Mouse (Mus musculus): ENCODE results near the gene Adk. TPM values are rescaled to one million over a fixed set of nuclear protein-coding genes. Genes with fewer than 3 reads are reported as not detected.

Adk gene
- total and polyA plus RNA-seq, 3 experiments, result 104 to 253 (median 212) TPM

GRCm38 (mm10) chr14:21096689-21097088, 44.3 kb downstream of the Adk start:
- Histone ChIP-seq H3K36me3 (ENCODE audit: control insufficient read depth, insufficient read depth, low read length) (peaks cover 2% of the 10 kb centered on the region), H3K27ac (no peak overlapping the region), H3K79me2 (replicated peaks; ENCODE audit: control insufficient read depth, insufficient read depth, low read length) (no peaks in the 10 kb centered on the region), H3K4me1 (ENCODE audit: control insufficient read depth, insufficient read depth, low read length) (peaks cover 3% of the 10 kb centered on the region), H3K27me3 (ENCODE audit: control insufficient read depth, insufficient read depth, low read length) (no peaks in the 10 kb centered on the region), H3K9ac (ENCODE audit: low read depth, low read length) (no peak overlapping the region), H3K4me3 (no peak overlapping the region)
- TF ChIP-seq POLR2A (IDR thresholded peaks at IDR 0.05; ENCODE audit: insufficient read depth, low read depth, low read length) (no peak), EP300 (IDR thresholded peaks at IDR 0.05; ENCODE audit: insufficient read depth, low read depth, low read length) (no peak), CTCF (IDR thresholded peaks at IDR 0.05) (no peak)
- DNase-seq, result no peak
- WGBS, result 64% methylated on average over 4 of the region's 4 CpGs
- intact Hi-C loops (cut with DNase I), result no loop called here

GRCm38 (mm10) chr14:21099371-21099770, 47.0 kb downstream of the Adk start:
- no peak for DNase-seq
- Histone ChIP-seq H3K27ac (no peak overlapping the region), H3K4me3 (no peak overlapping the region), H3K27me3 (ENCODE audit: control insufficient read depth, insufficient read depth, low read length) (no peaks in the 10 kb centered on the region), H3K4me1 (ENCODE audit: control insufficient read depth, insufficient read depth, low read length) (peaks cover 3% of the 10 kb centered on the region), H3K79me2 (replicated peaks; ENCODE audit: control insufficient read depth, insufficient read depth, low read length) (no peaks in the 10 kb centered on the region), H3K36me3 (ENCODE audit: control insufficient read depth, insufficient read depth, low read length) (peaks cover 2% of the 10 kb centered on the region), H3K9ac (ENCODE audit: low read depth, low read length) (no peak overlapping the region)
- intact Hi-C loops (cut with DNase I), result no loop called here
- no peak for TF ChIP-seq CTCF (IDR thresholded peaks at IDR 0.05)
- no peak for TF ChIP-seq POLR2A (IDR thresholded peaks at IDR 0.05; ENCODE audit: insufficient read depth, low read depth, low read length)
- TF ChIP-seq EP300 (IDR thresholded peaks at IDR 0.05; ENCODE audit: insufficient read depth, low read depth, low read length), result no peak
- 40% methylated on average over 7 of the region's 7 CpGs for WGBS

GRCm38 (mm10) chr14:21100876-21101275, 48.5 kb downstream of the Adk start:
- peaks cover 2% of the 10 kb centered on the region for H3K36me3 ChIP-seq (ENCODE audit: control insufficient read depth, insufficient read depth, low read length)
- 57% methylated on average over 2 of the region's 2 CpGs for WGBS
- intact Hi-C loops (cut with DNase I), result no loop called here
- no peak for DNase-seq
- H3K27ac ChIP-seq, result peak overlapping the region; percentile 48
- no peak for TF ChIP-seq POLR2A (IDR thresholded peaks at IDR 0.05; ENCODE audit: insufficient read depth, low read depth, low read length)
- H3K27me3 ChIP-seq (ENCODE audit: control insufficient read depth, insufficient read depth, low read length), result no peaks in the 10 kb centered on the region
- no peak overlapping the region for H3K4me3 ChIP-seq
- H3K9ac ChIP-seq (ENCODE audit: low read depth, low read length), result no peak overlapping the region
- peaks cover 3% of the 10 kb centered on the region for H3K4me1 ChIP-seq (ENCODE audit: control insufficient read depth, insufficient read depth, low read length)
- H3K79me2 ChIP-seq (replicated peaks; ENCODE audit: control insufficient read depth, insufficient read depth, low read length), result no peaks in the 10 kb centered on the region

- TF ChIP-seq POLR2A (IDR thresholded peaks at IDR 0.05; ENCODE audit: insufficient read depth, low read depth, low read length) (no peak), CTCF (IDR thresholded peaks at IDR 0.05) (no peak), EP300 (IDR thresholded peaks at IDR 0.05; ENCODE audit: insufficient read depth, low read depth, low read length) (no peak)
- Histone ChIP-seq H3K9ac (ENCODE audit: low read depth, low read length) (no peak overlapping the region), H3K79me2 (replicated peaks; ENCODE audit: control insufficient read depth, insufficient read depth, low read length) (no peaks in the 10 kb centered on the region), H3K4me3 (no peak overlapping the region), H3K27me3 (ENCODE audit: control insufficient read depth, insufficient read depth, low read length) (no peaks in the 10 kb centered on the region), H3K36me3 (ENCODE audit: control insufficient read depth, insufficient read depth, low read length) (peaks cover 2% of the 10 kb centered on the region), H3K27ac (peak overlapping the region; percentile 48), H3K4me1 (ENCODE audit: control insufficient read depth, insufficient read depth, low read length) (peaks cover 3% of the 10 kb centered on the region)
- 24% methylated on average over 7 of the region's 7 CpGs for WGBS
- intact Hi-C loops (cut with DNase I), result no loop called here
- peak in 1 of 2 experiments; percentile 57 for DNase-seq
Observed at GRCm38 (mm10) chr14:21101562-21101961, 49.2 kb downstream of the Adk start.

GRCm38 (mm10) chr14:21102666-21103203, 50.4 kb downstream of the Adk start:
- no peak overlapping the region for H3K4me3 ChIP-seq
- TF ChIP-seq EP300 (IDR thresholded peaks at IDR 0.05; ENCODE audit: insufficient read depth, low read depth, low read length), result no peak
- TF ChIP-seq POLR2A (IDR thresholded peaks at IDR 0.05; ENCODE audit: insufficient read depth, low read depth, low read length), result no peak
- TF ChIP-seq CTCF (IDR thresholded peaks at IDR 0.05), result no peak
- 72% methylated on average over 4 of the region's 4 CpGs for WGBS
- H3K27ac ChIP-seq, result no peak overlapping the region
- intact Hi-C loops (cut with DNase I), result no loop called here
- H3K4me1 ChIP-seq (ENCODE audit: control insufficient read depth, insufficient read depth, low read length), result peaks cover 4% of the 10 kb centered on the region
- no peak for DNase-seq
- H3K27me3 ChIP-seq (ENCODE audit: control insufficient read depth, insufficient read depth, low read length), result no peaks in the 10 kb centered on the region
- peaks cover 2% of the 10 kb centered on the region for H3K36me3 ChIP-seq (ENCODE audit: control insufficient read depth, insufficient read depth, low read length)
- H3K9ac ChIP-seq (ENCODE audit: low read depth, low read length), result no peak overlapping the region
- H3K79me2 ChIP-seq (replicated peaks; ENCODE audit: control insufficient read depth, insufficient read depth, low read length), result no peaks in the 10 kb centered on the region

- TF ChIP-seq EP300 (IDR thresholded peaks at IDR 0.05; ENCODE audit: insufficient read depth, low read depth, low read length) (no peak), POLR2A (IDR thresholded peaks at IDR 0.05; ENCODE audit: insufficient read depth, low read depth, low read length) (no peak), CTCF (IDR thresholded peaks at IDR 0.05) (no peak)
- Histone ChIP-seq H3K79me2 (replicated peaks; ENCODE audit: control insufficient read depth, insufficient read depth, low read length) (no peaks in the 10 kb centered on the region), H3K4me3 (no peak overlapping the region), H3K4me1 (ENCODE audit: control insufficient read depth, insufficient read depth, low read length) (peaks cover 1% of the 10 kb centered on the region), H3K27me3 (ENCODE audit: control insufficient read depth, insufficient read depth, low read length) (no peaks in the 10 kb centered on the region), H3K27ac (no peak overlapping the region), H3K36me3 (ENCODE audit: control insufficient read depth, insufficient read depth, low read length) (peaks cover 2% of the 10 kb centered on the region), H3K9ac (ENCODE audit: low read depth, low read length) (no peak overlapping the region)
- no peak for DNase-seq
- intact Hi-C loops (cut with DNase I), result no loop called here
Observed at GRCm38 (mm10) chr14:21105049-21105448, 52.7 kb downstream of the Adk start.

All from heart, adult 2 months (tissue).